Mouse (Mus musculus) erythroblast, embryonic 14.5 days (primary cell): ENCODE results near the gene Supt3. TPM values are rescaled to one million over a fixed set of nuclear protein-coding genes. Genes with fewer than 3 reads are reported as not detected.

Experiments
- H3K27me3 ChIP-seq: 2 replicates; pipeline ENCODE4 v1.6.1; 2012; ENCODE audit warnings: inconsistent platforms; ENCODE audit not compliant: control insufficient read depth
- H3K36me3 ChIP-seq: 2 replicates; pipeline ENCODE4 v1.6.1; 2012; ENCODE audit warnings: mild to moderate bottlenecking, inconsistent platforms; ENCODE audit not compliant: control insufficient read depth
- H3K4me1 ChIP-seq: 2 replicates; pipeline ENCODE4 v1.6.1; 2012; ENCODE audit warnings: inconsistent platforms; ENCODE audit not compliant: control insufficient read depth
- H3K4me3 ChIP-seq: replicated peaks from 2 replicates; pipeline ENCODE3; 2012; ENCODE audit warnings: moderate library complexity, mild to moderate bottlenecking, inconsistent platforms
- H3K9me3 ChIP-seq: 2 replicates; pipeline ENCODE4 v1.6.1; 2012; ENCODE audit warnings: low read length, inconsistent platforms, mixed read lengths; ENCODE audit not compliant: control insufficient read depth
- GATA1 ChIP-seq: IDR thresholded peaks from 2 replicates; pipeline ENCODE4 v1.6.1; 2012; ENCODE audit warnings: low read length, inconsistent platforms, mixed read lengths
- TAL1 ChIP-seq: IDR thresholded peaks from 3 replicates; pipeline ENCODE4 v1.6.1; 2012; ENCODE audit warnings: low read length, inconsistent platforms, mixed read lengths
- polyA plus RNA-seq: library from polyadenylated mRNA; stranded (reverse); fragments of >175 nt; gene quantifications from 2 replicates; pipeline ENCODE4 v1.2.3, GENCODE M21; 2012

Supt3 gene
- polyA plus RNA-seq, 1 experiment: 0.62 TPM

DNA sequence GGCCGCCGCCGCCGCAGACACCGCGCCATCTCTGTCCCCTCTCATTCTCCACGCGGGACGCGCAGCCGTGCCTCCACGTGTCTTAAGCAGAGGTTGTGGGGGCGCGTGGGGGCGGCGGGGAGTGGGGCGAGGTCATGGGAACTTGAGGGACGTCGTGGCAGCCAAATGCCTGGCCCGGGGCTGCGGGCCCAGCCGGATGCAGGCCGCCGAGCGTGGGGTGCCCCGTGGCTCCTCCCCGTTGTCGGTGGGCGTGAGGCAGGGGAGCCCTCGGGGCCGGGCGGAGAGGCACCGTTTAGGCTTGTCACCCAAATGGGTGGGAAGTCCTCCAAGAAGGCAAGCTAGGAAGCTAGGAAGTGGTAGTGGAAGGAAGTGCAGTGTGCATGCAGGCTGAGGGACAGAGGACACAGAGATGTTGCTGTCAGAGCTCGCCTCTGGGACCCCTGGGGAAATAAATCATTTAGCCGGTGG is 419 bp downstream of the Supt3 start:
- Histone ChIP-seq H3K9me3 (0 out of 2 replicates have a peak, but pooled peaks cover 3% of the 10 kb centered on the region), H3K4me3 (peak overlapping the region; percentile 90), H3K27me3 (no peaks in the 10 kb centered on the region), H3K4me1 (peaks cover 15% of the 10 kb centered on the region), H3K36me3 (no peaks in the 10 kb centered on the region)
- TF ChIP-seq TAL1: no peak
- no peak for TF ChIP-seq GATA1

DNA sequence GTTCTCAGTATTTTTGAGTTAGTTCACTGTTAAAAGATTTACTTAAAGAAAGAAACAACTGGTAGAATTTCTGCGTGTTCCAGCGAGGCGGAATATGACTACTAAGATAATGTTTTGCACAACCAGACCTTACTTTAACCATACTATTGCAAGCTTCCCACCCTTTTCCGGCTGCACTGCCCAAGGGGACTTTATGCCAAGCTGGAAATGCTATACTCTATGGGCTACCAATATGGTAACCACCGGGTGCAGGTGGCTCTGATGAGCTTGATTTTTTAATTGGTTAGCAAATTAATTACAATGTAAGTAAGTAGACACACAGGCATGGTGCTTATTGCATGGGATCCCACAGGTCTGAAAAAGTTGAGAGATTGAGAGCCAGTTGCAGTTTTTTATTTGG is 1.2 kb downstream of the Supt3 start:
- Histone ChIP-seq H3K9me3 (0 out of 2 replicates have a peak, but pooled peaks cover 3% of the 10 kb centered on the region), H3K36me3 (no peaks in the 10 kb centered on the region), H3K4me3 (peak overlapping the region; percentile 90), H3K27me3 (no peaks in the 10 kb centered on the region), H3K4me1 (peaks cover 15% of the 10 kb centered on the region)
- TF ChIP-seq TAL1 (no peak), GATA1 (no peak)

DNA sequence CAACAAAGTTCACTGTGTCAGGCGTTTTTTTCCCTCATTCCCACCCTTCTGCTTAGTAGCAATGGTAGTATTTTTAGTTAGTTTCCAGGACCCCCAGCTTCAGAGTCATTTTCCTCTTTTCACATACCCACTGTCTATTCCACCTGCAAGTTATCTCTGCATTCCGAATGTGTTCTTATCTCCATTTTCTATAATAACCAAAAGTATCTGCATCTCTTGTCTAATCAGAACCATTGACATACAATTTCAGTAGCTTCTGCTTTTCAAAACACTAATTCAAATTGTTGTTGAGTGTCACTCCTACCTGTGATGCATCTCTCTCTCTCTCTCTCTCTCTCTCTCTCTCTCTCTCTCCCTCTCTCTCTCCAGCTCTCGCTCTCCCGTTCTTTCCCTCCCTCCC is 3.4 kb downstream of the Supt3 start:
- Histone ChIP-seq H3K36me3 (no peaks in the 10 kb centered on the region), H3K4me3 (no peak overlapping the region), H3K9me3 (0 out of 2 replicates have a peak, but pooled peaks cover 3% of the 10 kb centered on the region), H3K27me3 (no peaks in the 10 kb centered on the region), H3K4me1 (peaks cover 15% of the 10 kb centered on the region)
- no peak for TF ChIP-seq GATA1
- no peak for TF ChIP-seq TAL1

DNA sequence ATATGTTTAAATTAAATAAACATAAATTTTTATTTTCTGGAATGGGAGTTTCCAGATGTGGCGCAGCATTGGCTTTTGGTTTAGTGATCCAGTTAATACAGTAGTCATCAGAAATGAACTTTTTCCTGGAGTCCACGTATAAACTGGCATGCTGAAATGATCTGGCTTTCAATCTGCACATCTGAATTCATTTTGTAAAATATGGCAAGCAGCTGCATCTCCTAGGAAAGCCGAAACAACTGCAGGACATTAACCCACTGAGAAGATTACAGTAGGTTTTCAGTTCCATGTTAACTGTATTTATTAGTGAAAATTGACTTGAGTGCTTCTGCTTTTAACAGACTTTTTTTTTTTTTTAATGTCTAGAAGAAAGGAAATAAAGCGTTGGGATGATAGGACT is 5.4 kb downstream of the Supt3 start:
- TF ChIP-seq TAL1 (no peak), GATA1 (no peak)
- Histone ChIP-seq H3K36me3 (no peaks in the 10 kb centered on the region), H3K4me3 (no peak overlapping the region), H3K9me3 (no peaks in the 10 kb centered on the region), H3K27me3 (no peaks in the 10 kb centered on the region), H3K4me1 (peaks cover 8% of the 10 kb centered on the region)

DNA sequence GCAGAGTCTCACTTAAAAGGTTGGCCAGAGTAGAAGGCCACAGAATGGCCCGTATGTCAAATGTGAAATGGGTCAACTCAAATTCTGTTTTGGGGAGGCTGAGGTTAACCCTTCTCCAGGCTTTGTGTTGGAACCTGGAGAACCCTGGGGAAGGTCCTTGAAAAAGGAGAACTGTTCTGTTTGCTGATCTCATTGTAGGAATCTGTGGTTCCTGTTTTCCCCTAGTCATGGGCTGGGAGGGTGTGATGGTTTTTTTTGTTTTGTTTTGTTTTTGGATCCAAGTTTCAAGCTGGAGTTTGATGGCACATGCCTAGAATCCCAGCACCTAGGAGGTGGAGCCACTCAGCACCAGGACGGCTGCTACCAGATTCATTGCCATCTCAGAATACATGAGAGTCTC is 6.2 kb downstream of the Supt3 start:
- Histone ChIP-seq H3K9me3 (no peaks in the 10 kb centered on the region), H3K4me3 (no peak overlapping the region), H3K4me1 (peaks cover 2% of the 10 kb centered on the region), H3K27me3 (no peaks in the 10 kb centered on the region), H3K36me3 (no peaks in the 10 kb centered on the region)
- TF ChIP-seq TAL1: no peak
- no peak for TF ChIP-seq GATA1

DNA sequence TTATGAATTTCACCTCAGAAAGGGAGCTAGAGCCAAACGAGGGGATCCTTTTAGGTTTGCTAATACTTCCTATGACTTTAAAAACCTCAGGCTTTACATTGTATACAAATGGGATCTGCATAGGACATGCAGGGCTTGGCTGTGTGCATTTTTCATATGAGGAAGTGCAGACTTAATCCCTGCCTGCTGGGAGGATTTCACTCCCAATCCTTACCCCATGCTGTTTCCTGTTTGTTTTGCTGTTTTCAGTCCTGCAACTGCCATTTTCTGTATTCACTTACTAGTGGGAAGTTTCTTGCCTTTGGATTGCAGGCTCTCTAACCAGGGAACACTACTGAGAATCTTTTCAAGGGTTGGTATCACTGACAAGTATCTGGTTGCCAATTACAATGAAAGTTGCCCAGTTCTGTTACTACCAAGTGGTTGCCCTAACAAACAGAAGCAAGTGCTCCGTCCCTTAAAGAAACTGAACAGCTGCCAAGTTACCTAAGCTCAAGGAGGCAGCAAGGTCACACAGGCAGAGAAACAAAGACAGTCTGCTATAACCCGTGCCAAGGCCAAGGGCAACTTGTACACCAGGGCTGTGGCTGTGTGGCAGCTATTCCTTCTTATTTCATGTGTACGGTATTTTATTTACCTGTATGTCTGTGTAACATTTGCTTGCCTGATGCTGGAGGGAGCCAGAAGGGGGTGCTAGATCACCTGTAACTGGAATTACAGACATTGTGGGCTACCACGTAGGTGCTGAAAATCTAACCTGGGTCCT is 12.2 kb downstream of the Supt3 start:
- Histone ChIP-seq H3K9me3 (peaks cover 3% of the 10 kb centered on the region), H3K27me3 (no peaks in the 10 kb centered on the region), H3K4me3 (no peak overlapping the region), H3K4me1 (no peaks in the 10 kb centered on the region), H3K36me3 (peaks cover 5% of the 10 kb centered on the region)
- no peak for TF ChIP-seq GATA1
- TF ChIP-seq TAL1: no peak

DNA sequence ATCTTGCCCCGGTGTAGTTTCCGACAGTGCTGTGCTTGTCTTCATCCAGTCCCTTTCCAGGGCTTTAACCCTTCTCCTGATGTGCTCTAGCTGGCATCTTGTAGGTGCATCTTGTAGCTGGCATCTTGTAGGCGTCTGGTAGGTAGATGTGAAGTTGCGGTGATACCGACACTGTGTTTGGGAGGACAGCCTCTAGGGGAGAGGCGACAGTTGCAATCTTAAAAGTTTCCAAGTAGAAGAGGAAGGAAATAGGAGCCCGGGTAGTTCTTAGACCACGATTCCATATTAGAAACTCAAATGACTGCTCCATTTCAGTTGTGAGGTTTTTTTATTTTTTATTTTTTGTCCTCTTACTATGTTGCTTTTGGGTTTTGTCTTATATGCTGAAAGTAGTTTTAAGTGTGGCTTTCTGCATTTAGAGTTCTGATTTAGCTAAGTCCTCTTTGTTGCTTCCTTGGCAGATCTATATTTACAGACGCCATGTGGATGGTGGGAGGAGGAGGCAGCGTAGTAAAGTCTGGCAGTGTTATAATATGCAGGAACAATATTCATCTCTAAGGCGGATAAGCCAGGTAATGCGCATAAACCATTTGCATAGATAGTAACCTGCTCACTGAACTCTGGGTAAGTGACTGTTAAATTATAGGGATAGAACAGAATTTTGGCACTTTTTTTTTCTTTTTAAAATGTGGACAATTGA is 15.4 kb downstream of the Supt3 start:
- H3K27me3 ChIP-seq: no peaks in the 10 kb centered on the region
- no peak overlapping the region for H3K4me3 ChIP-seq
- H3K4me1 ChIP-seq: no peaks in the 10 kb centered on the region
- TF ChIP-seq GATA1: no peak
- TF ChIP-seq TAL1: no peak
- H3K9me3 ChIP-seq: peaks cover 3% of the 10 kb centered on the region
- peaks cover 5% of the 10 kb centered on the region for H3K36me3 ChIP-seq

DNA sequence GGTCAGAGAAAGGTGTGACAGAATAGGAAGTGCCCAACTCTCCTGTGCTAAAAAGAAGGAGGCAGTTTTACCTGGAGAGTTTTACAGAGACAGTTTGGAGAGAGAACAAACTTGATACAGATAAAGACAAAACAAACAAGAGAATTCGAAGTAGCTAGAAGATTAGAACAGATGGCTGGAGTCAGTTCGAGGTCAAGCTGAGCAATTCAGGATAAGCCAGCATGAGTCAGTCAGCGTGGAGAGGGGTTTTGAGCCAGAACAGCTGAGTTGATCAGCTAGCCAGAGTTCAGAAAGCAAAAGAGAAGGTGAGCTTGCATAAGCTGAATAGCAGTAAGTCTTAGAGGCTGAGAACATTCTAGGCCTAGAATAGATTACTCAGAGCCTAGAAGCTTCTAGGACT is 20.4 kb downstream of the Supt3 start:
- Histone ChIP-seq H3K9me3 (no peaks in the 10 kb centered on the region), H3K4me3 (no peak overlapping the region), H3K27me3 (no peaks in the 10 kb centered on the region), H3K4me1 (no peaks in the 10 kb centered on the region; the same call in 1 of the 2 replicates), H3K36me3 (no peaks in the 10 kb centered on the region)
- TF ChIP-seq TAL1 (no peak), GATA1 (no peak)

DNA sequence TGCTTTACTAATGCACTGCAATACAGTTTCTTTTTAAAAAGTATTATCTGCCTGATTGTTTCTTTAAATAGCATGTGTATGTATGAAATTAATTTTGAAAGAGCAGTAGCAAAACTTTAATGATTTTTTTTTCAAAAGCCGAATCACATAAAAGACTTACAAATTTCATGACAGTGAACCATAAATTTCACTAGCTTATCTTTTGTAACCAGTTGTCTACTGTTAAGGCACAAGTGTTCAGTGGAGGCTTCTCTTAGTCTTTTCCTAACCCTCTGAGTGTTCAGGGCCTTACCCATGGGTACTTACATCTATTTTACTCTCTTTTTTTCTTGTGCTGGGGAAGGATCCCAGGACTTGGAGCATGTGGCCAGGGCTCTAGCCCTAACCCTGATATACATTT is 30.1 kb downstream of the Supt3 start:
- Histone ChIP-seq H3K36me3 (no peaks in the 10 kb centered on the region), H3K4me3 (no peak overlapping the region), H3K4me1 (peaks cover 3% of the 10 kb centered on the region), H3K27me3 (no peaks in the 10 kb centered on the region), H3K9me3 (no peaks in the 10 kb centered on the region)
- TF ChIP-seq TAL1: no peak
- no peak for TF ChIP-seq GATA1
